Mouse (Mus musculus): ENCODE results near the gene Frem3. TPM values are rescaled to one million over a fixed set of nuclear protein-coding genes. Genes with fewer than 3 reads are reported as not detected.

Gene Frem3
- 1.1 and 1.2 TPM in 2 replicates for polyA plus RNA-seq (2015; fragmentation: Nextera tagmentation; extraction: Ambion mirVana)

DNA sequence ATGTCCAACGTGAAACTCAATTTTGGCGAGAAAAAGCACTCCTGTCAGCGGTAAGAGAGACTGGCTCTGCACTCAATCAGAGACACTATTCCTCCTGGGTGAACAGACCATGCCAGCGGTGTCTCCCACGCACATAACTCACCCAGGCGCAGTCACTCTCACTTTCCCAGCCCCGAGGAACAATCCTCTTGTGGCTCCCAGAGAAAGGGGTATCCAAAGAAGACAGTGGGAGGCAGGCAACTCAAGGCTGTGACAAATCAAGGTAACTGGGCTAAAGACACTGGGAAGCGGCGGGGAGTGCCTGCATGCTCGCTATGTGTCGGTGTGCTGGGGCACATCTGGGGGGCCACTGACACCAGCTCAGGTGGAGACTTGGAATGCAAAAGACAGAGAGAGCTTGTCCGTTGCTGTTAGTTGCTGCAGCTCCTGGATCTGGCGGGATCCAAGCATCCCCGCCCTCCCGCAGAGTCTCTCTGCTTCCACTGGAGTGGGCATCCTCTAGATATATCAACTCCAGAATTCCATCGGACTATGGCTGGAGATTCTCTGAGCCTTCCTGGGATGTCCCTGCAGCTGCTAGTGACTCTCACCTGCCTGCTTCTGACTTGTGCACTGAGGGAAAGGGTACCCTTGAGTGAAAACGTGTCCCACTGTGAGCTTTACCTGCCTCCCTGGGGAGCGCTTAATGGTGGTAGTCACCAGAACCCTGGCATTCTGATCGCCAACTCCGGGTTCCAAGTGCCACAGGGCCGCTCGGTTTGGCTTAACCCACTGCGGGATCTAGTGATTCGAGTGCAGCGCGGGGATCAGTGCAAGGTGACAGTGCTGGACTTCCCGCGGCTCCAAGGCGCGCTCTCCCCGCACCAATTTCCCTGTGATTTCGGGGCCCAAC lies at the start of gene Frem3:
Gene Frem3, plus strand, starts transcription at position 532 of the 892 bp plus-strand sequence.

GRCm38 (mm10) chr8:80739155-80739924 lies 128.5 kb downstream of the Frem3 start, which contains the start of gene Smarca5:
Smarca5 (minus strand) TSS chr8:80739497.

Other genes with a start within 250 kb of the Frem3 start
- 0.53 and 0.84 TPM in 2 replicates for gene Gypa, start 117.3 kb upstream of the Frem3 start, polyA plus RNA-seq (2015; fragmentation: Nextera tagmentation; extraction: Ambion mirVana)
- 31.9 and 38.9 TPM in 2 replicates for gene Smarca5, start 128.4 kb downstream of the Frem3 start, polyA plus RNA-seq (2015; fragmentation: Nextera tagmentation; extraction: Ambion mirVana)